Mouse (Mus musculus) left cerebral cortex, postnatal 25 days (tissue): ENCODE data around the gene Fam50a. TPM values are rescaled to one million over a fixed set of nuclear protein-coding genes. Genes with fewer than 3 reads are reported as not detected.

Source experiments
- DNase-seq, 2 experiments: peaks; one replicate each; pipeline ENCODE4 v3.0.0; 2022; ENCODE audit warnings: low spot score in 2 of 2, mixed read lengths in 1 of 2
- intact Hi-C: fragments of 180-260 bp; cut with DNase I; formaldehyde crosslinking; loops from one replicate; pipeline ENCODE4 v1.15.1; 2025
- total RNA-seq, 2 experiments: library from RNA; stranded (reverse); gene quantifications; 2 replicates each; pipeline ENCODE4 v1.2.3; 2021

Gene Fam50a
- total RNA-seq = 10 to 100 TPM; 26.0 to 27.0 TPM

- peak; percentile 89 to 95 for DNase-seq
- intact Hi-C loops = no loop called here
These were observed at the start of gene Fam50a for GRCm38 (mm10) chrX:74312540-74313464. Gene Fam50a (plus strand): TSS chrX:74313033.

DNA sequence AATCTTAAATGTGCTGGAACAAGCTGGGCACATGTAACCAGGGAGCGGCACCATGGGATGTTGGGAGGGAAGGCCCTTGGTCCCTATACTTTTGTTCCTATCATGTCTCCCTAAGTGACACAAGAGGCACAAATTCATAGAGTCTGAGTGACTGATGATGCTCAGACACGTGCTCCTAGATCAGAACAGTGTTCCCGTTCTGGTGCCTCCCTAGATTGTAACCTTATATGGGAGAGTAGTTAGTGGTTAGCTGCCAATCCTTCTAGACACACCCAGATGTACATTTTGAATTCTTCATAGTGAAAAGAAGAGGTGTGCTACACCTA lies 43.1 kb upstream of the Fam50a start:
- no peak for DNase-seq
- intact Hi-C loops = loop anchor here (2.0 kb wide), 2 partner anchors 15 to 303 kb away; partner anchors contain the start of genes Emd and Hcfc1

GRCm38 (mm10) chrX:74270062-74270901 lies 42.6 kb upstream of the Fam50a start, which contains the start of gene Rpl10:
Gene Rpl10 (plus strand): TSS chrX:74270812.
- DNase-seq = peak; percentile 89 to 97
- intact Hi-C loops = loop anchor here (2.0 kb wide), 2 partner anchors 15 to 303 kb away; partner anchors contain the start of genes Emd and Hcfc1

DNA sequence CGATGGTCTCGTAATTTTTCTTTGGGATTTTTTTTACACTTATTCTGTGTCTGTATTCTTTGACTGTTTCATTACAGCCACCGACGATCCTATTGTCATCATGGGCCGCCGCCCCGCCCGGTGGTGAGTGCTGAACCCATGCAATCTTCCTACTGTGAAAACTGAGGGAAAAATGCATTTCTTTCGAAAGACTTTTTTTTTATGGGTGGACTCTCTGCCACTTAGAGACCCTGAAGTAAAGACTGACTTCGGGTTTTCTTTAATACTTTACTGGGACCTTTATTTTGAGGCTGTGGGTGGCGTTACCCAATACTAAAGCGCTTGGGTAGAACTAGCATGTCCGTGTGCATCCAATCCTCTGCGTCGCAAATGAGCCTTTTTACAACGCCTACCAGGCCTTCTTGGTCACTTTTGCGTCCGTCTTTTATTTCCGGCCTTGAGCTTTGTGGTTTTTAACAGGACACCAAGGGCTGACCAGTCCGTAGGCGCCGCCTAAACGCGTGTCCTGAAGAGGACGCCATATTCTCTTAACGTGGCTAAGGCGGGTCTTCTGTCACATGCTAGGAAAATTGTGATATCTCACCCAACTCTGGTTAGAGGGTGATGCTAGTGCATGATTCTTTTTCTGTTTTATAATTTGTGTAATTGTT lies 41.8 kb upstream of the Fam50a start:
- intact Hi-C loops = loop anchor here (2.0 kb wide), 2 partner anchors 16 to 304 kb away; partner anchors contain the start of genes Emd and Hcfc1
- peak; percentile 14 to 18 for DNase-seq

- intact Hi-C loops = no loop called here
- DNase-seq = no peak
These were observed 39.2 kb upstream of the Fam50a start for GRCm38 (mm10) chrX:74273422-74274322.

- intact Hi-C loops = no loop called here
These were observed 34.9 kb upstream of the Fam50a start for GRCm38 (mm10) chrX:74277916-74278315.

DNA sequence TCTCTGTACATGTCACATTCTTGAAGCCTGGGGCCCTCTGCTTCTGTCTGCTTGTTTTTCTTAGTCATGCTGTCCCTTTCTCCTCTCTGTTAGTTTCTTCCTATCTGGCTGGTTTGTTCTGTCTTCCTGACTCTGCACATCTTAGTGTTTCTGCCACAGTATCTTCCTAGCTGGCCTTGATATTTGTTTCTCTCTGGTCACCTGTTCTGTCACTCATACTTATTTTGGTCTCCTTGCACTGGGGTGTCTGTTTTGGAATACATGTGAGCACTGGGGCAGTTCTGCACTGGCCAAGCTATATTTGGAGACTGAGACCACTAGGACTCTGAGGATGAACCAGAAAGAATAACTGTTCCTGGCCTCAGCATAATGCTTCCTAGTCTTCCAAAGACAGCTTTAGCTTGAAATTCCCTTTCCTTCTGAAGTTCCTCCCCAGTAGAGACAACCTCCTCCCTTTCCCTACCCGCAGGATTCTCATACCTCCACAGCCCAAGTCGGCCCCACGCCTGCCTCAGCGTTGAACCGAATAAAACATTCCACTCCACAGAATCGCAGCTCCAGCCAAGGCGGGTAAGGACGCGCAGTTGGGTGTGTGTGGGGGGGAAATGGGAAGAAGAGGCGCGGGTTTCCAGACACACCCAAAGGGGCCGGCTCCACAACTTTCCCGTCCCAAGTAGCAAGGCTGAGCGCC lies 31.6 kb upstream of the Fam50a start:
- DNase-seq = no peak
- intact Hi-C loops = no loop called here

More at GRCm38 (mm10) chrX:74277916-74278315, 34.9 kb upstream of the Fam50a start:
- DNase-seq = no peak

GRCm38 (mm10) chrX:74281732-74282394 lies 31.0 kb upstream of the Fam50a start, which contains the start of the genes Taz and Dnase1l1:
Gene Taz (plus strand): TSS chrX:74281912.
Gene Dnase1l1 (minus strand): TSS chrX:74282337.
- intact Hi-C loops = loop anchor here (2.0 kb wide), 2 partner anchors 15 to 23 kb away; partner anchors contain the start of genes Atp6ap1 and Gdi1

GRCm38 (mm10) chrX:74282395-74283091 lies 30.3 kb upstream of the Fam50a start:
- peak; percentile 83 to 92 for DNase-seq
- intact Hi-C loops = loop anchor here (2.0 kb wide), 2 partner anchors 14 to 22 kb away; partner anchors contain the start of genes Atp6ap1 and Gdi1

More at GRCm38 (mm10) chrX:74281732-74282394, 31.0 kb upstream of the Fam50a start, which contains the start of the genes Taz and Dnase1l1:
- DNase-seq = peak; percentile 39 to 49

- intact Hi-C loops = loop anchor here (2.0 kb wide), 2 partner anchors 14 to 22 kb away; partner anchors contain the start of genes Atp6ap1 and Gdi1
- DNase-seq = no peak
These were observed 29.8 kb upstream of the Fam50a start for GRCm38 (mm10) chrX:74283092-74283437.

- intact Hi-C loops = no loop called here
- no peak for DNase-seq
These were observed 19.4 kb upstream of the Fam50a start for GRCm38 (mm10) chrX:74293431-74293830.

DNA sequence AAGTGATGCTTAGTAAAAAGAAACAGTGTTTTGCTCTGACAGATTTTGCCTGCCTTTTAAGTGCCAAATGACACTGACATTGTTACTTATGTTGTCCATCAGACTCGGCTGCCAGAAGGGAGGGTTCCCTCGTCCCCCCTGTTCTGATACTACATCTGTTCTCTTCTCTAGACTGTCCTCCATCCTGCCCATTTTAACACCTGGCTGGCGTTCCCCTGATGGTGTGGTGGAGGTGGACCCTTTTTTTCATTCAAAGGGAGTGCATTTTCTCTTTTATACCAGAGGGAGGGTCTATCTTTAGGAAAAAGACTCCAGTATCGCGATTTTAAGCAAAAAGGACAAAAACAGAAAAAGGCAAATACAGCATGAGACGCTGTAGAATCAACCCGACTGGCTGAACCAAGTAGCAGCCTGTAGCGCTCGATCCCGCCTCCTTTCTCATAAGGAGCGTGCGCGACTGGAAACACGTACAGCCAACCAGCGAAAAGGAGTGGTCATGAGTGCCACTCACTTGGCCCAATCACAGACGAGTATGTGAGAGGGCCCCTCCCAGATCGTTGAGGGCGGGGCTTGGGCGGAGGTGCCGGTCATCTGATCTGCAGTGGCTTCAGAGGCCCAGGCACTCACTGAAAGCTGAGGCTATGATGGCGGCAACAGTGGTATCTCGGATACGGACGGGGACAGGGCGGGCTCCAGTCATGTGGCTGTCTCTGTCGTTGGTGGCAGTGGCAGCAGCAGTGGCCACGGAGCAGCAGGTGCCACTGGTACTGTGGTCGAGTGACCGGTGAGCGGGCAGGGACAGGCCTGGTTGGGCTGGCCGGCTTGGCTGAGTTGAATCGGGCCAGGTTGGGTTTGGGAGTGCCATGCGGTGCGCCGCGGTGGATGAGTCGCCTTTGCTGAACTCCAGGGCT lies 16.0 kb upstream of the Fam50a start, which contains the start of gene Atp6ap1:
Gene Atp6ap1, plus strand, starts transcription at position 560 of the 911 bp plus-strand sequence.
- intact Hi-C loops = loop anchor here (2.0 kb wide), 1 partner anchor 14 kb away; the partner anchor contains the start of gene Dnase1l1

DNA sequence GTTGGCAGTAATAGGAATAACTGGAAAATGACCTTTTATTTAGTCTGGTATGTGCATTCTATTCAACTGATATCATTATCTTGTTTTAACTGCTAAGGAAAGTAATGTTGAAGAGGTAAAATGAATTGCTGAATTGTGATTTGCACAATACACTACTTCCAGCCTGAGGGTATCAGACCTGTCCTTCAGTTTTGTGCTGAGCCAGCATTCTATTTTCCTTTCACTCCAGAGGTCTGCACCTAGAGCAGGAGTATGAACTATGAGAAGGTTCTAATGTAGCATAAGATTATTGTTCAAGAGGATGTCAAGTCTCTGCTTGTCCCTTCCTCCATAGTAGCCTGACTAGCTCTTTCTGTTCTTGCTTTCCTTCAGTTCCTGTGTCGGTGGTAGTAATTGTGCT lies 14.5 kb upstream of the Fam50a start:
- intact Hi-C loops = no loop called here
- no peak for DNase-seq

More for the DNA sequence above, 16.0 kb upstream of the Fam50a start, which contains the start of gene Atp6ap1:
- peak; percentile 90 to 97 for DNase-seq

- DNase-seq = no peak
- intact Hi-C loops = no loop called here
These were observed 13.1 kb upstream of the Fam50a start for GRCm38 (mm10) chrX:74299721-74300120.
